Mouse (Mus musculus): ENCODE measurements at regions not wholly inside any gene's neighbourhood (a gene's known extent, or its start where the extent isn't known, plus 50 kb on each side); places are given as distances from the start of the nearest gene placed in this dataset.
A peak's percentile ranks its signal among the peaks of the same experiment; 100 is the strongest.
"Not testable (repeated sequence)": the region's sequence is repeated elsewhere in the genome, so short reads cannot be mapped to it uniquely, and the experiment has no call there.

- under 1% methylated on average over 11 of the region's 42 CpGs for WGBS
- H3K9ac ChIP-seq (ENCODE audit: low read length); H3K4me3 ChIP-seq (ENCODE audit: low read depth, low read length); H3K9me3 ChIP-seq (ENCODE audit: control insufficient read depth, low read length); H3K4me2 ChIP-seq; ATAC-seq (ENCODE audit: low FRiP score); H3K27me3 ChIP-seq (ENCODE audit: control insufficient read depth, insufficient read depth, low read length); H3K4me1 ChIP-seq (ENCODE audit: control insufficient read depth, insufficient read depth, low read length); H3K27ac ChIP-seq (ENCODE audit: low read depth, low read length); H3K36me3 ChIP-seq (ENCODE audit: control insufficient read depth, insufficient read depth, low read length): not testable (repeated sequence)
- peak; percentile 28 for DNase-seq (ENCODE audit: low spot score, missing footprints)
These were observed 461.1 kb downstream of the Gm21863 start for GRCm38 (mm10) chr12:20415397-20415796.

- not testable (repeated sequence) for H3K4me2 ChIP-seq; H3K4me3 ChIP-seq (ENCODE audit: low read depth, low read length); H3K27ac ChIP-seq (ENCODE audit: low read depth, low read length); H3K36me3 ChIP-seq (ENCODE audit: control insufficient read depth, insufficient read depth, low read length); H3K9ac ChIP-seq (ENCODE audit: low read length); H3K4me1 ChIP-seq (ENCODE audit: control insufficient read depth, insufficient read depth, low read length); DNase-seq (ENCODE audit: low spot score, missing footprints); H3K9me3 ChIP-seq (ENCODE audit: control insufficient read depth, low read length); H3K27me3 ChIP-seq (ENCODE audit: control insufficient read depth, insufficient read depth, low read length); ATAC-seq (ENCODE audit: low FRiP score)
- 89% methylated on average over 3 of the region's 4 CpGs for WGBS
These were observed 472.1 kb downstream of the Gm21863 start for GRCm38 (mm10) chr12:20426359-20426758.

GRCm38 (mm10) chr12:20464585-20464984 lies 510.3 kb downstream of the Gm21863 start:
- 60% methylated on average over 1 of the region's 1 CpGs for WGBS

More at GRCm38 (mm10) chr12:20464585-20464984, 510.3 kb downstream of the Gm21863 start:
- not testable (repeated sequence) for H3K36me3 ChIP-seq (ENCODE audit: control insufficient read depth, insufficient read depth, low read length); H3K4me3 ChIP-seq (ENCODE audit: low read depth, low read length); H3K9ac ChIP-seq (ENCODE audit: low read length); H3K4me1 ChIP-seq (ENCODE audit: control insufficient read depth, insufficient read depth, low read length); H3K27me3 ChIP-seq (ENCODE audit: control insufficient read depth, insufficient read depth, low read length); H3K9me3 ChIP-seq (ENCODE audit: control insufficient read depth, low read length); ATAC-seq (ENCODE audit: low FRiP score); H3K4me2 ChIP-seq; H3K27ac ChIP-seq (ENCODE audit: low read depth, low read length)
- peak; percentile 79 for DNase-seq (ENCODE audit: low spot score, missing footprints)
